Mouse (Mus musculus): ENCODE measurements at regions not wholly inside any gene's neighbourhood (a gene's known extent, or its start where the extent isn't known, plus 50 kb on each side); places are given as distances from the start of the nearest gene placed in this dataset.

DNA sequence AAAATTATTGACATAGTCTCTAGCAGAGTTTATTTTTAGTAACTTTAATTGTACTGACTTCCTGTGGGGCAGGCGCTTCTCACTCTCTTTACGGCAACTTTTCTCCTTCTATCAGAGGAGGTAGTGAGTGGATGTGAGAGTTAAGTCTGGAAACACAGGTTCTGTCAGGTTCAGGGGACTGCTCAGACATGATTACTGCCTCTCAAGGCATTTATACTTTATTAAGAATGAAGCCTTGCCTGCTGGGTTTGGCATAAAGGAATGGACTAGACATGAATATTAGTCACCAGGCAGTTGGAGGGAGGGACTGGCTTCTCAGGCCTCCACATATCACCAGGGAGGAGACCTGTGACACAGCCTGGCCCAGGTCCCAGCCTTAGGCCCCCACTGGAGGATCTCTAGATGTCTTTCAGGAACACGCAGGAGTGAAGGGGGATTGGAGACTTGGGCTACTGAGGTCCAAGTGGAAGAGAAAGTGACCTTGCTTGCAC is 58.2 kb upstream of the Tmem178 start:
- TF ChIP-seq CTCF (IDR thresholded peaks at IDR 0.05; ENCODE audit: control insufficient read depth, insufficient read depth, insufficient read length) (no peak), USF1 (IDR thresholded peaks at IDR 0.05; ENCODE audit: low read depth) (no peak)

Data from C2C12 (cell line).